Mouse (Mus musculus) lung, postnatal 25 days (tissue): ENCODE data around the gene Lrrc27.

Experiments used
- DNase-seq: peaks from one replicate; pipeline ENCODE4 v3.0.0; 2022; ENCODE audit warnings: low spot score

Lrrc27 gene

DNA sequence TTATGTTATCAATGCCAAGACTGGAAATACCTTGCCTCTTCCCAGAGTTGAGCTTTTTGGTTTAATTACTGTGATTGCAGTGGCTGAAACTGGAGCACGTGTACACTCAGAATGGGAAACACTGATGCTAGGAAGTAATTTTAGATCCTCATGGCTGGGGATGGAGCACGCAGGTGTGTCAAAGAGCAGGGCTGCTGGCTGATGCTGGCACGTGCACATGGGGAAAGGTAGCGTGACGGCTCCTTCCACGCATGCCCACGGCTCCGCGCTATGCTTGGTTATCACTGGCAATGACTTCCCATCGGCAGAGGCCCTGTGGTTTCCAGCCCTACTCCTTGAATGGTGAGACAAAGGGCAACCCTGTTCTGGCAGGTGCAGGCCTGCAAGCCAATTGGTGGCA lies 63.4 kb downstream of the Lrrc27 start:
- no peak for DNase-seq

DNA sequence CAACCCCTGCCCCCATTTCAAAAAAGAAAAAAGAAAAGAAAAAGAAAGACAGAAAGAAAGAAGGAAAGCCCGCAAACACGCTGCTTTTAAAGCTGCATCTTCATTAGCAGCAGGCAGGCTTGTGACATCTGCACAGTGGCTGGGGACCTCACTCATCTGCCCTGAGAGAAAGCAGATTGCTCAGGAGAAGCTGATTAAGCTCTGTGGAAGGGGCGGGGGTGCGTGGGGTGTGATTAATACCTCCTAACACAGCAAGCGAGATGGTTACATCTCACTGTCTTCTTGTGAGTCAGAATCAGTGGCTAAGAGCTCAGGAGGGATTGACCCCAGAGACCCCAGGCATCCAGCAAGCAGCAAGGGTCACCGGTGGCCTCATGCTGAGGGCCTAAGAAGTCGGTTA lies 64.7 kb downstream of the Lrrc27 start:
- DNase-seq: no peak

DNA sequence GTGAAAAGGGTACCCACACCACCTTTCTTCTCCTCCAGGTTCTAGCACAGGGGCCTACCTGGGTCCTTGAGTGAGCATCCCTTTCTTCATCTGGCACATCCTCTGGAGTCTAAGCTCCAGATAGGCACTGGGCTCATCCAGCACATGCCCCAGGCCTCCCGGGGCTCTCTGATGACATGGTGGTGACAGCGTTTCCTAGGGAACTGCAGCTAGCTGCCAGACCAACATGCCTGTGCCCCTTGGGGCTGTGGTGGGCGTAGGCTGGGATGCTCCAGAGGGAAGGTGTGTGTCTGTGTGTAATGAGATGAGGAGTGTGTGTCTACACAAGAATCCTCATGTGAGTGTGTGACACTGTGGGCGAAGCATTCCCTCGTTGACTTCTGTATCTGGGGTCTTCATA lies 66.8 kb downstream of the Lrrc27 start:
- no peak for DNase-seq

DNA sequence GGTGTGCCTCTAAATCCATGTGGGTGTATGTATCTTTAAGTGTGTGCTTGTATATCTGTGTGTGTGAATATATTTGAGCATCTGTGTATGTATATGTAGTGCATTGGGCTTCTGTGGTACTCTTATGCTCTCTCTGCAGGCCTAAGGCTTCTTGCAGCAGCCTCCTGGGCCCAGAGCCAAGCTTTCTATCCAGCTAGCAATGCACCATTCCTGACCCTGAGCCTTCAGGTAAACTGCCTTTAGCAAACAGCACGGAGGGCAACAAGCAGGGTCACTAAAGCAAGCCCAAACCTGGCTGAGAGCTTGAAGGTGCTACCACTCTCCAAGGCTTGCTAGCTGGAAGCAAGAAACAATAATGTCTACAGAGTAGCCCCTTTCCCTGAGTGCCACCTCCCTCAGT lies 67.3 kb downstream of the Lrrc27 start:
- DNase-seq: no peak

DNA sequence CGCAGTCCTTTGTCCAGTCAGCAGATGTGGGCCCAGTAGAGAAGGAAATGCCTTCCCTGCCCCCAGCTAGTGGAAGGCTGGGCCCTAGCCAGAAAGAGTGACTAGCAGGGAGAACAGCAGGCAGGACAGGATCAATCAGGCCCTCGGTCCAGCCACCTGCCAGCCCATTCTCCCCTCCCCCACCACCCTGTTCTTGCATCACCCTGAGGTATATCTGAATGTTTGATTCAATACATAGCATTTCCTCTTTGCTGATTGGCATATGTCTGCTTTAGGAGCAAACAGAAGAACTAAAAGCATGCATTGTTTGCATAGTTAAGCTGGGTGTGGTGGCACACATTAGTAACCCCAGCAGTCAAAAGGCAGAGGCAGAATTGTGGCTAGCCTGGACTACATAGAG lies 68.4 kb downstream of the Lrrc27 start:
- DNase-seq: peak; percentile 44

DNA sequence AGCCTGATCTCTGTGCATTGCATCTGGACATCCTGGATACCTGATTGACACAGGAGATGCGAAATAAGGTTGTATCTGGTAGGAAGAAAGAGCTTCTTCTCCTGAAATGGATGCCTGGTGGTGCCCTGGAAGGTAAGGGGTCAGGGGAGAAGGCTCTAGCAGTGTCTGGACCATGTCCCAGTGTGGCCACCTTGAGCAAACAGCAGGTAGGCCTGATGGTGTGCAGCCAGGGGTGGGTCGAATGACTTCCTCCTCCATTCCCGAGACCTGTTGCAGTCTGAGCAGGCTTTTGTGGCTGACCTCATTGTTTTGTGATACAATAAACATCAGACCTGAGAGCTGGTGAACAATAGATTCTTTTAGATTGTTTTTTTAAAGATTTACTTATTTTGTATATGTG lies 69.2 kb downstream of the Lrrc27 start:
- no peak for DNase-seq

DNA sequence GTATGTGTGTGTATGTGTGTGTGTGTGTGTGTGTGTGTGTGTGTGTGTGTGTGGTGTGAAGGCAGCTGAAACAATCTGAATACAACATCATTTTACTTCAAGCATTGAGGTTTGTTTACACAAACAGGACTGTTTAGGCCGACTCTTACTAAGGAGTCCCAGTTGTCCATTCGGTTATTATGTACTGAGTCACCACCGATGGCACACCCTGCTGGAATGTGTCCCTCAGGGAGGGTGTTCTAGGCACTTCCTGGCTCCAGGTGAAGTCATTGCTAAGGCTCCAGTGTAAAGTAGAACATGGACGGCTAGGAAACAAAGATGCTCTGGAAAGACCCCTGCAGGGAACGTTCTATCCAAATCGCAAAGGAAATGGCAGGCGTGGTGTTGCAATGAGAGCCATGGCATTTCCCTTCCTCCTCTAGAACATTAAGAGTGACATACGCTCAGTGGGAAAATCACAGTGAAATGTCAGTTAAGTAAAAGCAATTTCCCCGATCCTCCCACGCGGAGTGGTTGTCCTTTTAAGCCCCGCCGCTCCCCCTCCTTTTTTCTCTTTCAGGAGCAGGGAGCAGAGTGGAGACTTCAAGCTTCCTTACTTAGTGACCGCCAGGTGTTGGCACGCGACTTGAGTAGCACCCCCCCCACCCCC lies 72.6 kb downstream of the Lrrc27 start:
- no peak for DNase-seq

DNA sequence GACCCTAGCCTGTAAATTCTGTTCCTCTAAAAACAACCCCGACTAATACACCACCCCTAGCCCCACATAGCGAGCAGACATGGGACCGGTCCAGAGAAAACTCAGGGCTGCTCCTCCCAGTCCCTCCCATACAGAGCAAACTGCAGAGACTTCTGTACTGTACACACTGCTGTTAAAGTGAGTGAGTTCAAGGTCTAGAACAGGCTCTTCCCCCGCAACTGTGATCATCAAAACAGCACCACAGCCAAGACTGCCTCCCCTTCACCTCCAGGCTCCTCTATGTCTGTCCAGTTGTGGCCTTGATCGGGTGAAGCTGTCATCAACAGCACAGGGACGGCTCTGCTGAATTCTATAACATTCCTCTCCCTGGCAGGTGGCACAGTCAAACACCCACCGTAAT lies 75.8 kb downstream of the Lrrc27 start:
- no peak for DNase-seq
